Mouse (Mus musculus) induced T-regulatory cell, adult 2 months (primary cell): ENCODE data around the gene Pdpk1.
A peak's percentile ranks its signal among the peaks of the same experiment; 100 is the strongest.

Experiments
- DNase-seq: peaks from one replicate; pipeline ENCODE4 v3.0.0-alpha.2; 2012; ENCODE audit warnings: low read depth

Gene Pdpk1

GRCm38 (mm10) chr17:24150824-24151223, at the start of gene Pdpk1:
Gene Pdpk1 (minus strand): TSS chr17:24150924.
- DNase-seq, result no peak

DNA sequence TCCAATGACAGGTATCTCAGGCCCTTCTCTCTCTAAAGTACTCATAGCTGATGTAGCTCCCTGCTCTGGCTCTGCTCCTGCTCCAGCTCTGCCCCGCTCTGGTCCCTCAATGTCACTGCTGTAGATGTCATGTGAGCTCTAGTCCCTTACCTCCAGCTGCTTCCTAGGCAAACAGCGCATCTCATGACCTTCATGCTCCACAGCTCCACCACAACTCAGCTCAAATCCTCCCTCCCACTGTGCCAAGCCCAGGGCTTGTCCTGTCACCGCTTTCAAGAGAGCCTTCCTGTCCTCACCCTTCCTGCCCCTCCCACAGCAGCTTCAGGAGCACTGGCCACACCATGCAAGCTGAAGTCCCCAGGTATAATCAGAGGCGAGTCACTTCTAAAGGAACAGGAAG, 49.0 kb upstream of the Pdpk1 start:
- DNase-seq, result no peak

DNA sequence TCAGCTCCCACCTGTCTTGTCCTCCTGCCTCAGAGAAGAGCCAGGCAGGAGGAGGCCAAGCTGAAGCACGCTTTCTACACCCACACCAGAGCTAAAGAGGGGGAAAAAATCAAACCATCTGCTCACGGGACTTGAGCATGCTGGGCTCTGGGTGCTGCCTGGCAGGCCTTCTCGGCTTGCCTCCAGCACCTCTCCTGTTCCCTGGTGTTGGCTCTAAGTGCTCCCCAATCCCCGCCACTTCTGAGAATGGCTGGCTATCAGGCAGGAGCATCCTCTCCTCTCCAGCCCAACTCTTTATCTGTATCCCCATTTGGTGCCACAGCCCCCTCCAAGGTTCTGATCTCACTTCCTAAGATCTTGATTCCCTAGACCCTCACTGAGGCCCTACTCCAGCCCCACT, 48.5 kb upstream of the Pdpk1 start:
- no peak for DNase-seq

- no peak for DNase-seq
Measured at GRCm38 (mm10) chr17:24197032-24197824, 46.5 kb upstream of the Pdpk1 start.

GRCm38 (mm10) chr17:24195349-24195748, 44.6 kb upstream of the Pdpk1 start:
- DNase-seq, result no peak

- DNase-seq, result no peak
Measured at GRCm38 (mm10) chr17:24193769-24194168, 43.0 kb upstream of the Pdpk1 start.

DNA sequence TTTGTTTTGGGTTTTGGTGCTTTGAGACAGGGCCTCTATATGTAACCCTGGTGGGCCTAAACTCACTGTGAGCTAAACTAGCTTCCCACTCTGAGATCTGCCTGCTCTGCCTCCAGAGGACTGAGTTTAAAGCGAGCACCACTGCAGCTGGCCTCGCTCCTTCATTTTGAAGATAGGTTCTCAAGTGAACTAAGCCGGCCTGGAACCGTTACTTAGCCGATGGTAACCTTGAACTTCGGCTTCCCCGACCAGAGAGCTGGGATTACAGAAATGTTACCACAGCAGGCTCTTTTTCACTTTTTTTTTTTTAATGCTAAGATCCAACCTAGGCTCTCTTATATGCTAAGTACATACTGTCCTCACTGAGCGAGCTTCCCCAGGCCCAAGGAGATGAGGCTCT, 42.5 kb upstream of the Pdpk1 start:
- DNase-seq, result no peak

GRCm38 (mm10) chr17:24192848-24193247, 42.1 kb upstream of the Pdpk1 start:
- no peak for DNase-seq

GRCm38 (mm10) chr17:24191481-24191880, 40.8 kb upstream of the Pdpk1 start:
- no peak for DNase-seq

DNA sequence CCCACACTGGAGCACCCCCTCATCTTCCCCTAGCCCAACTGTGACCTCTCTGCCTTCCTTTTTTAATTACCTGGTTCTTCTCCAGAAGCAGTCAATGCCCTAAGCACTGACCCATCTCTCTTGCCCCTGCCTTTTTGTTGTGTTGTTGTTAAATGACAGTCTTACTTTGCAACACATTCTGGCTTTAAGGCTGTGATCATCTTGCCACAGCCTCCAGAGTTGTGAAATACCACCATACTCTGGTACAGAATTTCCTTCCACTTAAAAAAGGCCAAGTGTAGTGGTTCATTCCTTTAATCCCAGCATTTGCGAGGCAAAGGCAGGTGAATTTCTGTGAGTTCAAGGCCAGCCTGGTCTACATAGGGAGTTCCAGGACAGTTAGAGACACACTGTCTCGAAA, 40.2 kb upstream of the Pdpk1 start:
- no peak for DNase-seq

GRCm38 (mm10) chr17:24174259-24174658, 23.5 kb upstream of the Pdpk1 start:
- DNase-seq, result no peak

- DNase-seq, result peak; percentile 86
Measured at GRCm38 (mm10) chr17:24173423-24173822, 22.7 kb upstream of the Pdpk1 start.

DNA sequence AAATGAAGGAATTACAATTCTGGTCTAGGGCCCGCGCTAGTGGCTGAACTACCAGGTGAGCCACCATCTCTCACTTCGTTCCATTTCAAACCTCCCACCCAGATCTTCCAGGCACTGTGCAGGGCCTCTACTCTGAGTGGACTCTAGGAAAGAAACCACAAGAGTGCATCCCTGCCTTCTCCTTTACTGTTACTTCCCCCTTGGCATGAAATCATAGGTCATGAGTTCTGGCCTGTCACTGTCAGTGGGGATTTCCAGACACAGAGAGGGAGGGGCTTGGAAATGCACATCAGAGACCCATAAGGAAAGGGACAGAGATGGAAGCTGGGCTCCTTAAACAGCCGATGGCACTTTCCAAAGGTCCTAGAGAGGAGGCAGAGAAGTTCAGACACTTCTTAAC, 21.0 kb upstream of the Pdpk1 start:
- no peak for DNase-seq

DNA sequence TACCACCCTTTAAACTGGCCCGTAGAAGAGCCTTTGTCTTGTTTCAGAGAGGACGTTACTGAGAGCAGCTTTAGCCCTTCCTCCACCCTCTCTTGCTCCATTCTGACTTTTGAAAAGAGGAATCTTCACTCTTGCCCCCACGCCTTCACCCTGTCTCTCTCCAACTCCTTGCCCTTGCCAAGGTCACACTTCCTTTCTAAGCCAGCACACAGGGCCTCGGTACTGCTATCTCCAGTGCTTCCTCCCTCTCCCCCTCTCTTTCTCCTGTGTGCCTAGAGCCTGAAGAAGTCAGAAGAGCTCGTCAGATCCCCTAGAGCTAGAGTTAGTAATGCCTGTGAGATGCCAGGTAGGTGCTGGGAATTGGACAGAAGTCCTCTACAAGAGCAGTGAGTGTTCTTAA, 20.0 kb upstream of the Pdpk1 start:
- DNase-seq, result peak; percentile 18

DNA sequence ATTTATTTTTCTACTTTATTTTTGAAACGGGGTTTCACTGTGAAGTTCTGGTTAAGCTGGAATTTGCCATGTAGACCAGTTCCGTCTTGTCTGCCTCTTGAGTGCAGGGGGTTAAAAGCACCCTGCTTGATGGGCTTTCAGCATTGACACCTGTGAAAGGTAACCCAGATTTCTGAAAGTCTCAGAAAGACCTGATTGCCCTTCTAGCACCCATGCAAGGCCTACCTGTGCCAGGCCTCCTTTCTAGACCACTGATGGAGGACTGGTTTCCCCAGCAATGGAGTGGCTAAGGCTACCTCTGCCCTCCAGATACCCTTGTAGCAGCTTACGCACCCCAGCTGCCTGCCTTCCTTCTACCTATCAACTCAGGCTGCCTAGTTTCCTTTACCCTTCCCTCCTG, 19.4 kb upstream of the Pdpk1 start:
- no peak for DNase-seq

GRCm38 (mm10) chr17:24169317-24170065, 18.8 kb upstream of the Pdpk1 start, which contains the start of gene Atp6v0c:
Gene Atp6v0c (minus strand): TSS chr17:24169702.
- DNase-seq, result peak; percentile 99

DNA sequence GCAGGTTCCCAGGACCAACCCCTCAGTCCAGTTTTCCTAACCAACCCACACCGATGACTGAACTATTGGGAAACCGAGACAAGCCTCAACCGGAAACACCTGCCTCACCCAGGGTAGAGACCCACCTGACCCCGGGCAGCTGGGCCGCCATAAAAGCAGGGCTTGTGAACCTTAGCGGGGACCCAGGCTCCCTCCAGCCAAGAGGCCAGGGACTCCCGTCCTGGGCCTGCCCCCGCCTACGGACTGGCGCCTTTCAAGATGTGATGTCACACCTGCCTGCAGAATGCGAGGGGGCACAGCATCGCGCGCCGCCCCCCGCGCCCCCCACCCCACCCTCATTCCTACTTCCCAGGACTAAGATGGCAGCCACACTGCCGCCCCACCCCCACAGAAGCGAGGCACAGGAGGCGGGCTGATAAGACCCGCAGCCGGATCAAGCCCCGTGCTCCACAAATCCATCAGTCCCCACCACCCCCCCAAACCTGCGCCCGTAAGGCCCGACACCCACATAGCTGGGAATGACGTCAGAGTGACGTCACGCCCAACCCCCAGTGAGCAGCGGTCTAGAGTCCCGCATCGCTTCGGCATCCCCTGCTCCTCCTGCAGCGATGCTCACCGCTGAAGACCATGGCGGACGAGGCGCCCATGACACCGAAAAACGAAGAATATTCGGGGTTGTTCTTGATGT, 18.0 kb upstream of the Pdpk1 start:
- peak; percentile 94 for DNase-seq

DNA sequence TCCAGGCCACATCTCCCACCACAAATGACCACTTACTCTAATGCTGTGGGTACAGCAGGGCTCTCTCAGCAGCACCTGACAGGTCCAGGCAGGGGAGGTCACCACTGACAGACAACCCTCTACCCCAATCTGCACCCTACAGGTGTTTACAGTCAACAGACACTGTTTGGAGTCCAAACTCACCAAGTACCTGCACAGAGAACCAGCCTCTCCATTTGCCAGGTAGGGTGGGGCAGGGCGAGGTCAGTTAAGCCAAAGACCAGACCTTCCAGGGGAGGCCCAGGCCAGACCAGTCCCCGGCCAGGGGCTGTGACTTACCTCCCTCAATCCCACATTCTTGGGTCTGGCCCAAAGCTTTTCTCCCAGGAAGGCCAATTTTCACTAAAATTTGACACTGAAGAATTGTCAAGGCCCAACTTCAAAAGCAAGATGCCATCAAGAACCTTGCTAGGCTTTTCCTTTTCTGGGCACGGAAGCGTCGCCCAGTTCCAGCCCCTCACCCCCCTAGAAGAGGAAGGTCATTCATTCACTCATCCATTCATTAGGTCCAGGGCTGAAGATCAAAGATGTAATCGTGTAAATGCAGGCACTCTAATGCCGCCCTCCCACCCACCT, 17.3 kb upstream of the Pdpk1 start:
- no peak for DNase-seq

- DNase-seq, result no peak
Measured at GRCm38 (mm10) chr17:24167120-24167519, 16.4 kb upstream of the Pdpk1 start.

DNA sequence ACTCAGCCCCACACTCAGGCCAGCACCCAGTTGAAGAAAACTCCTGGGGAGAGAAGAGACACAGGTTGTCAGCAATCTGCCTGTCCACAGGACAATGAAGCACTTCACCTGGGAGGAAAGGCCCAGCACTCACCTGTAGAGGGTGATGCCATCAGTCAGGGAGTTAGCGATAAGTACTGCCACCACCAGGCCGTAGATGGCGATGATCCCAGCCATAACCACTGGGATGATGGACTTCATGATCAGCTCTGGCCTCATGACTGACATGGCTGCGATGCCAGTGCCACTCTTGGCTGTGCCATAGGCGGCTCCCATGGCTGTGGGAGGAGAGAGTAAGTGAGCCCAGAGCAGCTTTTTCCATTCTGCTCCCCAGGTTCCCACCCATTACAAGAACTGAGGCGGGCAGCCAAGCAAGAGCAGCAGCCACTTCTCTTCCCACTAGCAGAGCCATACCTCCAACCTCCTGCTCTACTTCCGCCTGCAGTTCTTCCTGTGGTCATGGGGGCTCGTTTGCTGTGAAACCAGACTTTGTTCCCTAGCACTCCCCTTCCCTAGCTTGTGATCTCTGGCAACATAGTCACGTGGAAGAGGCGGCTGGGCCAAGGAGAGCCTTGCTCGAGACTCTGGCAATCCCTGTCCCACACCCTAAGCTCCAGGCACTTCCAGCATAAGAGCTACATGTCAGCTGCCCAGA, 14.0 kb upstream of the Pdpk1 start:
- no peak for DNase-seq

DNA sequence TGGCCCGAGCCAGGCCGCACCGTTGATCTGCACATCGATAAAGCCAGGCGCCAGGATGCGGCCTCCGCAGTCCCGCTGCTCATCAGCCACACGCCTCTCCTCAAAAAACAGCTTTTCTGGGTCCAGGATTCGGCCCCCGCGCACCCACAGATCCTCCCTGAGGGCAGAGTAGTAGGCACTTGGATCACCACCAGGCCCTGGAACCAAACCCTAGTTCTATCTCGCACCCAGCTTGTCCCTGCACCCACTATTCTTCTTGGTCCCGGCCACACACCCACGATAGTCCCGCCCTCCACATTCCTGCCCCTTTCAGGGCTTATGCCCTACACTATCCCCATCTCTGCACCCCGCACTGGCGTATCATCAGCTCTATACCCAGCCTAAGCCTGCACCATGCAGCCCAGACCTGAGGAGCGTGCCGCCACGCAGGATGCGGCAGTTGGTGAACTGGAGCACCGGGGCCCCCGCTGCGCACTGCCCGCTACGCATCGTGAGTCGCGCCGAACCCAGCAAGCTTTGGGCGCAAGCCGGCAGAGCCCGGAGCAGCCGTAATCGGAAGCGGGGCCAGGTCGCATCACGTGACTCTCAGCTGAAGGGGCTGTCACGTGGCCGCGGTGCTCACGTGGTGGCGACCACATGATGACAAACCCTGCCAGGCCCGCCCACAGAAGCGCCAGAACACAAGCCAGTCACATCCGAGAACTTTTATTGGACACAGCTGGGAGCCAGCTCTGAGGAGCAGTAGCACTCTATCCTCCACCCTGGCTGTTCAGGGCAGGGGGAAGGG, 12.6 kb upstream of the Pdpk1 start, which contains the start of gene Amdhd2:
Amdhd2 (minus strand) TSS at position 591 of the 787 bp plus-strand sequence.
- peak; percentile 96 for DNase-seq
